26 mouse cellular contexts compared by ENCODE assay signal in genomic region chr14:29903574-29903973, GRCm38 (mm10).
DNase-seq lines count a peak whose midpoint lies in the region; ATAC-seq and TF ChIP-seq lines count a peak whose summit lies in the region.
"Had no signal": no experiment of that assay in that cellular context is flagged by ENCODE, and none has a peak within 500 bp of the region (broad histone marks: within the 10 kb centered on the region; RNA-seq: fewer than 3 reads in every experiment).

No protein-coding gene starts in this region.

- H3K27me3 ChIP-seq in heart, embryonic 10.5 days (ENCODE audit: insufficient read depth, poor library complexity, severe bottlenecking) = no peaks in the 10 kb centered on the region
- no peaks in the 10 kb centered on the region for H3K27me3 ChIP-seq in lung, embryonic 16.5 days (ENCODE audit: control insufficient read depth, insufficient read depth, low read depth, low read length)
- no peaks in the 10 kb centered on the region for H3K27me3 ChIP-seq in lung, postnatal 0 days (replicated peaks; ENCODE audit: insufficient read depth, low read length)
- H3K27me3 ChIP-seq in intestine, postnatal 0 days (replicated peaks; ENCODE audit: control insufficient read depth, insufficient read depth, low read length) = no peaks in the 10 kb centered on the region
- H3K27me3 ChIP-seq in stomach, postnatal 0 days (ENCODE audit: control insufficient read depth, insufficient read depth, low read length) = no peaks in the 10 kb centered on the region
- no peaks in the 10 kb centered on the region for H3K27me3 ChIP-seq in forebrain, embryonic 16.5 days (replicated peaks; ENCODE audit: control insufficient read depth, insufficient read depth, low read length)
- H3K27me3 ChIP-seq: embryonic facial prominence, embryonic 15.5 days; hindbrain, embryonic 12.5 days had no signal

- 74% methylated on average over 3 of the region's 3 CpGs for WGBS in heart, embryonic 10.5 days
- WGBS in lung, embryonic 16.5 days = 56% methylated on average over 3 of the region's 3 CpGs
- WGBS in lung, postnatal 0 days = 52% methylated on average over 3 of the region's 3 CpGs
- 24% methylated on average over 3 of the region's 3 CpGs for WGBS in intestine, postnatal 0 days
- 55% methylated on average over 3 of the region's 3 CpGs for WGBS in stomach, postnatal 0 days
- WGBS in forebrain, embryonic 16.5 days = 68% methylated on average over 3 of the region's 3 CpGs

- no peak overlapping the region for H3K4me3 ChIP-seq in heart, embryonic 10.5 days
- H3K4me3 ChIP-seq in lung, embryonic 16.5 days (ENCODE audit: low read length) = no peak overlapping the region
- no peak overlapping the region for H3K4me3 ChIP-seq in lung, postnatal 0 days (ENCODE audit: low read depth, low read length)
- no peak overlapping the region for H3K4me3 ChIP-seq in intestine, postnatal 0 days (ENCODE audit: low read depth, low read length)
- no peak overlapping the region for H3K4me3 ChIP-seq in stomach, postnatal 0 days (ENCODE audit: low read depth, low read length)
- H3K4me3 ChIP-seq in forebrain, embryonic 16.5 days (replicated peaks; ENCODE audit: low read length) = no peak overlapping the region
- H3K4me3 ChIP-seq: embryonic facial prominence, embryonic 15.5 days; erythroblast, embryonic 14.5 days; forebrain, embryonic 10.5 days; gastrocnemius, adult 2 months; hindbrain, embryonic 12.5 days had no signal

- H3K9me3 ChIP-seq in heart, embryonic 10.5 days = no peaks in the 10 kb centered on the region
- no peaks in the 10 kb centered on the region for H3K9me3 ChIP-seq in lung, embryonic 16.5 days (ENCODE audit: control insufficient read depth, low read length)
- H3K9me3 ChIP-seq in lung, postnatal 0 days (ENCODE audit: low read length) = no peaks in the 10 kb centered on the region
- H3K9me3 ChIP-seq in intestine, postnatal 0 days (ENCODE audit: control insufficient read depth) = no peaks in the 10 kb centered on the region
- no peaks in the 10 kb centered on the region for H3K9me3 ChIP-seq in stomach, postnatal 0 days (ENCODE audit: control insufficient read depth, low read length)
- H3K9me3 ChIP-seq in forebrain, embryonic 16.5 days (ENCODE audit: control insufficient read depth, low read length) = no peaks in the 10 kb centered on the region
- H3K9me3 ChIP-seq: embryonic facial prominence, embryonic 15.5 days; forebrain, embryonic 10.5 days; hindbrain, embryonic 12.5 days had no signal

- H3K4me2 ChIP-seq in lung, embryonic 16.5 days (ENCODE audit: low read depth, low read length) = no peak overlapping the region
- no peak overlapping the region for H3K4me2 ChIP-seq in lung, postnatal 0 days (replicated peaks; ENCODE audit: low read depth, low read length)
- peak overlapping the region; percentile 24; the same call in 1 of the 2 replicates for H3K4me2 ChIP-seq in intestine, postnatal 0 days (replicated peaks; ENCODE audit: low read depth)
- no peak overlapping the region for H3K4me2 ChIP-seq in stomach, postnatal 0 days (replicated peaks; ENCODE audit: low read depth)
- H3K4me2 ChIP-seq in forebrain, embryonic 16.5 days (ENCODE audit: low read length) = no peak overlapping the region
- H3K4me2 ChIP-seq: embryonic facial prominence, embryonic 15.5 days; hindbrain, embryonic 12.5 days had no signal

- TF ChIP-seq EP300 in lung, postnatal 0 days (IDR thresholded peaks at IDR 0.05) = no peak
- TF ChIP-seq EP300 in stomach, postnatal 0 days (optimal IDR thresholded peaks at IDR 0.05) = no peak

- peak; percentile 45 for DNase-seq in heart, adult 11 months
- no peak for DNase-seq in heart, embryonic 10.5 days (ENCODE audit: low spot score)
- DNase-seq in lung, postnatal 0 days (ENCODE audit: low spot score) = no peak
- peak; percentile 40 for DNase-seq in stomach, postnatal 0 days (ENCODE audit: low spot score)
- DNase-seq in ovary, postnatal 36 days (ENCODE audit: low spot score) = no peak
- DNase-seq: adrenal gland, adult 8-10 months; adrenal gland, postnatal 36 days; B cell, adult 2 months; cerebellum, adult 8-10 months; cerebellum, postnatal 14 days; embryo, embryonic 11 days; forebrain, postnatal 0 days; gastrocnemius, adult 2 months; gastrocnemius, postnatal 25 days; heart, postnatal 10 days; heart, postnatal 4 days had no signal

- TF ChIP-seq CTCF in lung, postnatal 0 days (IDR thresholded peaks at IDR 0.05) = no peak
- no peak for TF ChIP-seq CTCF in intestine, postnatal 0 days (IDR thresholded peaks at IDR 0.05; ENCODE audit: low read depth)
- no peak for TF ChIP-seq CTCF in stomach, postnatal 0 days (IDR thresholded peaks at IDR 0.05; ENCODE audit: low read depth)

- no peak overlapping the region for H3K27ac ChIP-seq in heart, embryonic 10.5 days
- H3K27ac ChIP-seq in lung, embryonic 16.5 days (ENCODE audit: low read length) = no peak overlapping the region
- no peak overlapping the region for H3K27ac ChIP-seq in lung, postnatal 0 days (ENCODE audit: low read length)
- H3K27ac ChIP-seq in intestine, postnatal 0 days (ENCODE audit: low read depth, low read length) = no peak overlapping the region
- H3K27ac ChIP-seq in stomach, postnatal 0 days (replicated peaks) = no peak overlapping the region
- no peak overlapping the region for H3K27ac ChIP-seq in forebrain, embryonic 16.5 days (ENCODE audit: low read length)
- H3K27ac ChIP-seq: embryonic facial prominence, embryonic 15.5 days; forebrain, embryonic 10.5 days; gastrocnemius, adult 2 months; hindbrain, embryonic 12.5 days had no signal

- no peak overlapping the region for H3K9ac ChIP-seq in lung, embryonic 16.5 days (ENCODE audit: low read length)
- no peak overlapping the region for H3K9ac ChIP-seq in lung, postnatal 0 days (replicated peaks; ENCODE audit: low read depth)
- H3K9ac ChIP-seq in intestine, postnatal 0 days (ENCODE audit: low read depth, low read length) = no peak overlapping the region
- H3K9ac ChIP-seq in stomach, postnatal 0 days (ENCODE audit: low read length) = no peak overlapping the region
- H3K9ac ChIP-seq in forebrain, embryonic 16.5 days (replicated peaks; ENCODE audit: low read depth, low read length) = no peak overlapping the region
- H3K9ac ChIP-seq: embryonic facial prominence, embryonic 15.5 days; forebrain, postnatal 0 days; hindbrain, embryonic 12.5 days had no signal

- no peaks in the 10 kb centered on the region for H3K4me1 ChIP-seq in heart, embryonic 10.5 days
- no peaks in the 10 kb centered on the region for H3K4me1 ChIP-seq in lung, embryonic 16.5 days (replicated peaks; ENCODE audit: control insufficient read depth, insufficient read depth, low read length)
- H3K4me1 ChIP-seq in lung, postnatal 0 days (ENCODE audit: insufficient read depth, low read depth, low read length) = no peaks in the 10 kb centered on the region
- no peaks in the 10 kb centered on the region for H3K4me1 ChIP-seq in intestine, postnatal 0 days (replicated peaks; ENCODE audit: control insufficient read depth, insufficient read depth, low read length)
- no peaks in the 10 kb centered on the region for H3K4me1 ChIP-seq in stomach, postnatal 0 days (replicated peaks; ENCODE audit: control insufficient read depth, insufficient read depth)
- H3K4me1 ChIP-seq in forebrain, embryonic 16.5 days (replicated peaks; ENCODE audit: control insufficient read depth, insufficient read depth, low read length) = no peaks in the 10 kb centered on the region
- H3K4me1 ChIP-seq: embryonic facial prominence, embryonic 15.5 days had no signal

- H3K36me3 ChIP-seq in heart, embryonic 10.5 days = no peaks in the 10 kb centered on the region
- no peaks in the 10 kb centered on the region for H3K36me3 ChIP-seq in lung, embryonic 16.5 days (ENCODE audit: control insufficient read depth, insufficient read depth, low read length)
- no peaks in the 10 kb centered on the region for H3K36me3 ChIP-seq in lung, postnatal 0 days (ENCODE audit: insufficient read depth, low read length)
- no peaks in the 10 kb centered on the region for H3K36me3 ChIP-seq in intestine, postnatal 0 days (ENCODE audit: control insufficient read depth, insufficient read depth)
- no peaks in the 10 kb centered on the region for H3K36me3 ChIP-seq in stomach, postnatal 0 days (ENCODE audit: control insufficient read depth, insufficient read depth, low read length)
- no peaks in the 10 kb centered on the region for H3K36me3 ChIP-seq in forebrain, embryonic 16.5 days (ENCODE audit: control insufficient read depth, insufficient read depth)
- H3K36me3 ChIP-seq: embryonic facial prominence, embryonic 15.5 days; forebrain, embryonic 10.5 days; hindbrain, embryonic 12.5 days had no signal

- peak; percentile 51; the same call in 1 of the 2 replicates for ATAC-seq in lung, embryonic 16.5 days (ENCODE audit: low read depth)
- no peak for ATAC-seq in lung, postnatal 0 days
- ATAC-seq in intestine, postnatal 0 days = peak; percentile 78; the same call in 1 of the 2 replicates
- peak; percentile 73 for ATAC-seq in stomach, postnatal 0 days (ENCODE audit: low FRiP score, low TSS enrichment)
- ATAC-seq in forebrain, embryonic 16.5 days = no peak
- ATAC-seq: CD4-positive, CD25-positive, alpha-beta regulatory T cell, adult 4 months; forebrain, postnatal 0 days; hindbrain, embryonic 16.5 days; Patski had no signal

Comparison
In these comparisons a context has a peak if more than half of its experiments do, and no peak if none do; other contexts are left out.
1. DNase-seq: peak in heart, adult 11 months (single experiment) and stomach, postnatal 0 days (single experiment); none in heart, embryonic 10.5 days (single experiment), lung, postnatal 0 days (single experiment) and ovary, postnatal 36 days (single experiment).
2. ATAC-seq: peak in lung, embryonic 16.5 days (single experiment), intestine, postnatal 0 days (single experiment) and stomach, postnatal 0 days (single experiment); none in lung, postnatal 0 days (single experiment) and forebrain, embryonic 16.5 days (single experiment).